Mouse (Mus musculus) heart, adult 2 months (tissue): Measurements from ENCODE around the gene Coa4.

ENCODE experiments used
- CTCF ChIP-seq: fragments of 200-600 bp; IDR thresholded peaks from 2 replicates; pipeline ENCODE4 v1.8.1; 2022; ENCODE audit warnings: antibody characterized with exemption, mild to moderate bottlenecking, moderate library complexity
- EP300 ChIP-seq: fragments of 200-500 bp; IDR thresholded peaks from 2 replicates; pipeline ENCODE4 v1.6.1; 2011; ENCODE audit warnings: low read depth, low read length, control low read depth; ENCODE audit not compliant: insufficient read depth

- TF ChIP-seq CTCF = no peak
- TF ChIP-seq EP300 = no peak
Observed at GRCm38 (mm10) chr7:100544437-100544836, 7.6 kb downstream of the Coa4 start.
